Mouse (Mus musculus): ENCODE results near the gene Rnf26. TPM values are rescaled to one million over a fixed set of nuclear protein-coding genes. Genes with fewer than 3 reads are reported as not detected.
A peak's percentile ranks its signal among the peaks of the same experiment; 100 is the strongest.

The Rnf26 gene
- total RNA-seq (2021): 10 to 100 TPM; 18.1 TPM

DNA sequence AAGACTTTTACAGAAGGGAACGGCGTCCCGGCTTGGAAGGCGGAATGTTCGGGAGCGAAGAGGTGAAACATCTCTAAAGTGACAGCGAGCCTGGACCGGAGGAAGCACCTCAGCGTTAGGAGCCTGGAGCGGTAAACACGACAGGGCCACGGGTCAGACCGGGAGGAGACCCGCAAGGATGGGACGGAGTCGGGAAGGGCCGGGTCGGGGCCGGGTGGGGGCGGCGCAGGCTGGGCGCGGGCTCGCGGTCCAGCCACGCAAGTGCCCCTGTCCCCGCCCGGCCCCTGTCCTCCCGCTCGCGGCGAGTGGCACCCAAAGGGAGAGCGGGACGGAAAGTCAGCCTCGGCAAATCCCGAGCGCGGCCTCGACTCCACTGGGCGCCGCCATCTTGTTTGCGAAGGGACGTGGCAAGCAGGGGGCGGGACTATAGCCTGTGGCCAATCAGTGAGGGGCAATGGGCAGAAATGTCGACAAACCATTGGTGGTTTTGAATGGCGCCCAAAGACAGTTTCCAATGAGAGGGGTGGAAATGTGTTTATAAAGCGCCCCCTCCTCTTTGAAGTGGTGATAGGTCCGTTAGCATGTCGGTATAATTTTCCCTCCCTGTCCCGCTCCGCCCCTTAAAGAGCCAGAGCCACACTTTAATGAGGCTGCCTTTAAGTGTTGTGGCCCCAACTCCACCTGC, at the start of gene Rnf26, which contains the start of gene Gm49380:
Gene Rnf26 (minus strand): TSS at position 413 of the 685 bp plus-strand sequence.
Gene Gm49380 (minus strand): TSS at position 396 of the 685 bp plus-strand sequence.
- intact Hi-C loops (cut with DNase I): no loop called here
- DNase-seq: peak; percentile 98

GRCm38 (mm10) chr9:44159886-44160285, 46.6 kb upstream of the Rnf26 start:
- no peak for DNase-seq
- intact Hi-C loops (cut with DNase I): no loop called here

GRCm38 (mm10) chr9:44147290-44147689, 34.0 kb upstream of the Rnf26 start:
- intact Hi-C loops (cut with DNase I): no loop called here
- DNase-seq: peak; percentile 54 to 74

DNA sequence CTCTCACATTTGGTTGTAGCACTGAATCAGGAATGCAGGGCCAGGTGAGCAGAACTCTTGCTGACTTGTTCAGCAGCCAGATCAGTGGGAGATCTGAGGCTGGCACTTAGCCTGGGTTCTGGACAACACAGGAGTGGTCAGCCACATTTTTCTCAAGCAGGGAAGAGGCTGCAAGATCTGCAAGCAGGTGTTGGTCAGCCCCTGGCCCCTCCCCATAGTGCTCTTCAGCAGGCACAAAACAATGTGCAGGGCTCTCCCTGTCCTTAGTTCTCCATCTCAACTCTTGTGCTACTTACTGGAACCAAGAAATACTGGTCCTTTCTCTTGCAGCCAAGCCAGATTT, 31.4 kb upstream of the Rnf26 start:
- peak in 1 of 2 experiments; percentile 7 for DNase-seq
- intact Hi-C loops (cut with DNase I): no loop called here

DNA sequence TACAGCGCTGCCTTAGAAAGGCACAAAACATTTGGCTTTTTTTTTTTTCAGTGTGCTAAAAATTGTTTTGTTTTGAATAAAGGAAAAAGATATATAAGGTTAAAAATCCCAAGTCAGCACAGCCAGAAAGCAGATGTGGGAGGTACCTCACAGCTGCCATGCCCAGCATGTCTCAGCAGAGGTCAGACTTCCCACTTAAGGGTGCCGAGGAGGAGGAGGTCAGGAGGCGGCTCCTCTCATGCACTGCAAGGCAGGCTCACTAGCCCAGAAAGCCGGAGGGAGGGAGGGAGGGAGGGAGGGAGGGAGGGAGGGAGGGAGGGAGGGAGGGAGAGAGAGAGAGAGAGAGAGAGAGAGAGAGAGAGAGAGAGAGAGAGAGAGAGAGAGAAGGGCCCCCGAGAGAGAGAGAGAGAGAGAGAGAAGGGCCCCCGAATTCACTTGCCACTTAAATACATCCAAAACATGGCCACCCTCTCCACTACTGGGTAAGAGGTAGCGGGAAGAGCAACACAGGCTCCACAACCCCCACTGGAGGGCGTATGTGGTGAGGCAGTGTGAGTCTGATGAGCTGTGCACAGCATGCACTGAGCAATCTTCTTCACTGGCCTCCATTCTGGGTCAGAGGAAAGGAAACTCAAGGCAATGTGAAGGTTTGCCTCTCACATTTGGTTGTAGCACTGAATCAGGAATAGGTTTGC, 30.9 kb upstream of the Rnf26 start:
- DNase-seq: peak; percentile 45 to 46

GRCm38 (mm10) chr9:44143421-44143820, 30.1 kb upstream of the Rnf26 start:
- intact Hi-C loops (cut with DNase I): no loop called here
- no peak for DNase-seq

More for the DNA sequence above, 30.9 kb upstream of the Rnf26 start:
- intact Hi-C loops (cut with DNase I): no loop called here

- intact Hi-C loops (cut with DNase I): no loop called here
Measured at GRCm38 (mm10) chr9:44141951-44142350, 28.6 kb upstream of the Rnf26 start.

DNA sequence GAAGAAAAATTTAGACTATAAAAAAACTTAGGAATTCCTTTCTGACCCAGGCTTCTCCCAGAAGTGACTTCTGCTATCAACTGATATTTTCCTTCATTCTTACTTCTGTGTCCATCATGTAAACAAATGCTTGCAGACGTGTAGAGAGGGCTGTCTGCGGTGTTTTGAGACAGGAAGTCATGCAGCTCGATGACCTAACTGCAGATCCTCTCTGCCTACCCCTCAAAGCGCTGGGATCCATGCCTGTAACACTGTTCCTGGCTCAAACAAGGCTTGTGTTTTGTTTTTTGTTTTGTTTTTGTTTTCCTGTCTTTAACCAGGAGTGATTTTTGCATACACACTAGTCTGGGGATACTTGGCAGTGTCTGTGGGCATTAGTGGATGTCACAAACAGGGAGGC, 24.5 kb upstream of the Rnf26 start:
- intact Hi-C loops (cut with DNase I): no loop called here
- no peak for DNase-seq

More at GRCm38 (mm10) chr9:44141951-44142350, 28.6 kb upstream of the Rnf26 start:
- DNase-seq: no peak

GRCm38 (mm10) chr9:44135731-44136411, 22.6 kb upstream of the Rnf26 start:
- DNase-seq: no peak
- intact Hi-C loops (cut with DNase I): no loop called here

- DNase-seq: peak; percentile 73 to 76
- intact Hi-C loops (cut with DNase I): no loop called here
Measured at GRCm38 (mm10) chr9:44134851-44135730, 21.8 kb upstream of the Rnf26 start.

- peak; percentile 76 to 77 for DNase-seq
- intact Hi-C loops (cut with DNase I): no loop called here
Measured at GRCm38 (mm10) chr9:44134101-44134850, 21.0 kb upstream of the Rnf26 start, which contains the start of gene Mcam. Mcam (plus strand) TSS chr9:44134469.

DNA sequence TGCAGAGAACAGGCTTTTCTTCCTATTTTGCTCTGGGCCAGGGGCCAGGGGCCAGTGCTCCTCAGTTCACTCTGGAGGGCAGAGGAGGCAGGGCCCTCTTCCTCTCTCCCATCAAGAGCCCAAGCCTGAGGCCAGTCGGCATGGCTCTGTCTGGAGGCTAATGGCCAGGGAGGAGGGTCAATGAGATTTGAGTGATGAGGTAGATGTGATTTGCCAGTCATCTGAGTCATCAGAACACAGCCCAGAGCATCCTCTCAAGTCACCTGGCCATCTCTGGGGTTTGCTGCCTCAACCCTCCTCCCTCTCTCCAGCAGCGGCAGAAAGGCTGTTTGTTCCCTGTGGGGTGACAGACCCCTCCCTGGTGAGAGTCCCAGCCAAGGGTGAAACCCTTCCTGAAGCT, 20.0 kb upstream of the Rnf26 start:
- no peak for DNase-seq
- intact Hi-C loops (cut with DNase I): no loop called here

DNA sequence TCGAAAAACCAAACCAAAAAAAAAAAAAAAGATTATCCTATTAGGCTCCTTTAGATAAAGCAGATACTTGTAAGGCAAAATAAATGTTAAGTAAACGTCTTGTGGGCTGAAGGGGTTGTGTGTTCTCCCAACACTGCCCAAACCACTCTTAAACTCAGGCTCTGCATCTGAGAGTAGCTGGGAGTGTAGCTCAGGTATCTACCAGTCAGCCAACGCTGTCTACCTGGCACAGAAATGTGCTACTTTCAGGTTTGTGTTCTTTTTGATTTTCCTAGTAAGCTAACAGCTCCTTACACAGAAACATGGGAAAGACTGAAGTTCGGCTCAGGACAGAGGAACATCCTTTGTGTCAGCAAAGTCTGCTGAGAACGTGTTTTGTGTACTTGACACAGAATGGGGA, 18.9 kb upstream of the Rnf26 start:
- DNase-seq: no peak
- intact Hi-C loops (cut with DNase I): no loop called here

GRCm38 (mm10) chr9:44131276-44131590, 17.9 kb upstream of the Rnf26 start:
- intact Hi-C loops (cut with DNase I): no loop called here

GRCm38 (mm10) chr9:44130581-44131275, 17.4 kb upstream of the Rnf26 start:
- intact Hi-C loops (cut with DNase I): no loop called here
- DNase-seq: peak; percentile 72 to 75

More at GRCm38 (mm10) chr9:44131276-44131590, 17.9 kb upstream of the Rnf26 start:
- DNase-seq: no peak

DNA sequence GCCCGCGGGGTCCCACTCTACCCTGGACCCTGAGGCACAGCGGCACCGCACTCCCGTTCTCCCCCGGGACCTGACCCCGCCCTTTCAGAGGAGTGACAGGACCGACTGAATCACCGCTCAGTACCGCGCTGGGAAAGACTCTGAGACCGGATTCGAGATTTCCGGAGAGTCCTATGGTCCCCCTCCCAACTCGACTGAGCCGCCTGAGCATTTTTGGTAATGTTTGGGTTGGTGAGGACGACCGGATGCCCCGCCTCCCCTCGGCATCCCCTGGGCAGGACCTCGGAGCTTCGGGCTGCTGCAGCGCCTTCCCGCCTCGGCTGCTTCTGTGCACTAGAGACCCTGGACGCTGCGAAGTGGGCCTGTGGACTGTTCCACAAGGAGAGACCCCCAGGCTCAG, 16.7 kb upstream of the Rnf26 start:
- DNase-seq: peak; percentile 87 to 88
- intact Hi-C loops (cut with DNase I): no loop called here

DNA sequence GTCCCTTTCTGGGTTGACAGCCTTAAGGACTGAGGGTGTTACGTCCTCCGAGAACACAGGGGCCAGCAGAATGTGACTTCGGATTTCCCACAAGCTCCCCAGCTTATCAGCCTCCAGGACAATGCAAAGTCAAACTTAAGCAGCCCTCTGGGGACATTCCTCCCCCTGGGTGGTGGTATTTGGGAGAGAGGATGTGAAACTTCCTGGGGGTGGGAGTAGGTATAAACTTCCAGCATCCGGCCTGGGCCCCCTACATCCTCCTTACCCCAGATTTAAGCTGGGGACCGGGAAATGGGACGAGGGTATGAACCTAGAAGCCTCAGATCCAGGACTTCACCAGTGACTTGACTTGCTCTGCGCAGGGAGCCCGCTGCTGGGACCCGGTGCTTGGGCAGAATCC, 16.3 kb upstream of the Rnf26 start:
- DNase-seq: no peak
- intact Hi-C loops (cut with DNase I): loop anchor here (5.0 kb wide), 2 partner anchors 53 to 263 kb away; no protein-coding TSS in a partner anchor

DNA sequence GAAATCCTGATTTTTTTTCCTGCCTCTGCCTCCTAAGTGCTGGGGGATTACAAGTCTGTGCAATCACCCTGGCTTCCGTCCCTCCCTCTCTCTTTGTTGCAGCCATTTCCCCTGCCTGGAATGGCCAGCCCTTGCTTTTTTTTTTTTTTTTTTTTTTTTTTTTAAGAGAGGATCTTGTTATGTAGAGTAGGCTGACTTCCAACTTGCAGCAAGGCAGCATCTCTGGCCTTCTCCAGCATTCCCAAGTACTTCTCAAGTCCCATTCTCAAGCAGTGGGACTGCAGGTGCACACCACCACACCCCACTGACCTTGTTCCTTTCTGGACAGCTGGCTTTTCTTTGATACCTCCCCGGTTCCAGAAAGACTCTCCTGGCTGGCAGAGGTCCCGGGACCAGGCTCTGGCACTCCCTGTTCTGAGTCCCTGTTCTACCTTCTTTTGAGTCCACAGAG, 14.1 kb upstream of the Rnf26 start:
- no peak for DNase-seq
- intact Hi-C loops (cut with DNase I): loop anchor here (5.0 kb wide), 2 partner anchors 55 to 265 kb away; no protein-coding TSS in a partner anchor

GRCm38 (mm10) chr9:44126746-44127145, 13.4 kb upstream of the Rnf26 start:
- intact Hi-C loops (cut with DNase I): loop anchor here (1.0 to 5.0 kb wide), 3 partner anchors 56 to 266 kb away; no protein-coding TSS in a partner anchor
- no peak for DNase-seq
